Mouse (Mus musculus) right cerebral cortex, postnatal 10 days (tissue): ENCODE measurements around the gene Akr1c12.
"Not testable (repeated sequence)": the region's sequence is repeated elsewhere in the genome, so short reads cannot be mapped to it uniquely, and the experiment has no call there.

Experiments
- DNase-seq, 2 experiments: peaks; one replicate each; pipeline ENCODE4 v3.0.0; 2021; ENCODE audit warnings: low spot score in 2 of 2

Akr1c12 gene

GRCm38 (mm10) chr13:4279284-4279683 is at the start of gene Akr1c12:
Akr1c12 (minus strand) TSS chr13:4279433.
- DNase-seq = no peak

- DNase-seq = no peak
Observed at GRCm38 (mm10) chr13:4318773-4319172, 39.5 kb upstream of the Akr1c12 start.

DNA sequence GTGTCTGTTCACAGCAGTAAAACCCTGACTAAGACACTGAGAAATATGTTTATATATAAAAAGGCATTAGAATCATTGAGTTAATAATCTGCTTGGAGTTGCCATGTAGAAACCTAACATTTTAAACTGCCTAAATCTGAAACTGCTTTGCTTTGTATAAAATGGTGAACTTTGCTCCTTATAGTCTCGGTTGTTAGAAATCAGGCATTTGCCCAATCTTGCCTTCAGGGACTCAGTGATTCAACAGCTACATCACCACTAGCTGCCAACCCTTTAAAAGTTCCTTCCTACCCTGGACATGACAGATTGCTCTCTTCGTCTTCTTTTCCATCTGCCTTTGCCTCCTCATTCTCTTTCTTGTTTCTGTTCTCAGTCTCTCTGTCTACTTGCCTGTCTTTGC is 34.7 kb upstream of the Akr1c12 start:
- DNase-seq = no peak

DNA sequence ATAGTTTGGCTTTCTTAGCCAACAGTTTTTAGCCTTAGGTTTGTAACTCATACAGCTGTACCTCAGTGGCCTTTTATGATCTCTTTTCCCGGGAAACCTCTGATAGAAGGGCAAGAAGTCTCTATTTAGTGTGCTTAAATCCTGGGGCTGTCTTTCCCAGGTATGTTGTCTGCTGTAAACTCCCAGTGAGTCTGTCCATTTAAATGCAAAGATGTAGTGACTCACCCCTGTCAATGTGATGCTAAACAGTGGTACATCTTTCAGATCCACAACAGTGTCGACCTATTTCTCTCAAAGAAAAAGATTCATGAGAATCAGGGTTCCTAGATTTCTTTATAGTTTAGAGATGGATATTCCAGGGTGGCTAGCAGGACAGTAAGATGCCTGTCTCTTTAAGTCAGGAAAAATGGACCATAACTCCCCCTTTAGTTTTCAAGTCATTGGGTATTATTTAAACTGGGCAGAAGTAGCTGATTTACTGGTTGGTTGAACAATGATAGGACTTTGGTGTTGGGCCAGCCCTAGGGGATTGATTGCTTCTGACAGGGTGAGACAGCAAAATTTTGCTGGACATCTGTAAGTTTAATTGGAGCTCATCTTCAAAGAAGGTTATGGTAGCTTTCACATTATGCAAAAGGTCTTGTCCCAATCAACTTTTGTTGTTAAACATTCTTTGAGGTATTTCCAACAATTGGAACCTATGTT is 25.8 kb upstream of the Akr1c12 start:
- no peak for DNase-seq

DNA sequence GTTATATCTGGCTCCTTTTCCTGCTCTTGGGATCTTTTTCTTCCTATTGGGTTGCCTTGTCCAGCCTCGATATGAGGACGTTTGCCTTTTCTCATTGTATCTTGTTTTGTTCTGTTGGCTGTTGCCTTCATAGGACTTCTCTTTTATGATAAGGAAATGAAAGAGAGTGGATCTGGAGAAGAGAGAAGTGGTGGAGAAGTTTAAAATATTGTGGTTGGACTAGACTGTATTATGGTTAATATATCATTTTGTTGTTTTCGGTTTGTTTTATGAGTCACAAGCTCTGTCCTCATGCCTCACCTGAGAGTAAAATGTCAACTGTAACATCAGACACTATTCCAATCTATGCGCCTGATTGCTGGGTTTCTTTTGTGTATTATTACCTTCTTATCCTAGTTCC is 17.8 kb upstream of the Akr1c12 start:
- no peak for DNase-seq

DNA sequence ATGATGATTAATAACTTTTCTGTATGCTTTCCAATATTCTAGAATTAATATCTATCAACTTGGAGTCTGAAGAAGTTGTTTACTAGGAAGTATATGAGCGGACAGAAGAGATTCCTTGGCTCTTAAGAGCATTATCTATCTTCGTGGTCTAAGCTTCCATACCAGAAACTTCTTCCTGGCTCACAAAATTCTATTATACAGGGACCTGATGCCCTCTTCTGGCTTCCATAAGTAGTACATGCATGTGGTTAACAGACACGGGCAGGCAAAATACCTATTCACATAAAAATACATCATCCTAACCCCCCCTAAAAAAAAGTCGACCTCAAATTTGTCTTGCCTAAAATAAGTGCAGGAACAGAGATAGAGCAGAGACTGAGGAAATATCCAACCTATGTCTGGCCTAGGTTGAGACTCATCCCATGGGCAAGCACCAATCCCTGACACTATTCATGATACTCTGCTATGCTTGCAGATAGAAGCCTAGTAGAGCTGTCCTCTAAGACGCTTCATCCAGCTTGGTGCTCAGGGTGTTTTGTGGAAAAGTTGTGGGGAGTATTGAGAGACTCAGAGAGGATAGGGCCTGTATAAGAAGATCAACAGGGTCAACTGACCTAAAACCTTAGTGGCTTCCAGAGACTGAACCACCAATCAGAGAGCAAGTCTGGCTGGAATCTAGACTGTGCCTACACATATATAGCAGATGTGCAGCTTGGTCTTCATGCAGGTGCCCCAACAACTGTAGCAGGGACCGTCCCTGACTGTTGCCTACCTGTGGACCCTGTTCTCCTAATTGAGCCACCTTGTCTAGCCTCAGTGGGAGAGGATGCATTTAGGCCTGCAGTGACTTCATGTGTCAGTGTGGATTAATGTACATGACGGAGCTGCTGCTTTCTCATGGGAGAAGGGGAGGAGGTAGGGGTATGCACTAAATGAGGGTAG is 2.5 kb upstream of the Akr1c12 start:
- DNase-seq = peak; percentile 42 to 60

DNA sequence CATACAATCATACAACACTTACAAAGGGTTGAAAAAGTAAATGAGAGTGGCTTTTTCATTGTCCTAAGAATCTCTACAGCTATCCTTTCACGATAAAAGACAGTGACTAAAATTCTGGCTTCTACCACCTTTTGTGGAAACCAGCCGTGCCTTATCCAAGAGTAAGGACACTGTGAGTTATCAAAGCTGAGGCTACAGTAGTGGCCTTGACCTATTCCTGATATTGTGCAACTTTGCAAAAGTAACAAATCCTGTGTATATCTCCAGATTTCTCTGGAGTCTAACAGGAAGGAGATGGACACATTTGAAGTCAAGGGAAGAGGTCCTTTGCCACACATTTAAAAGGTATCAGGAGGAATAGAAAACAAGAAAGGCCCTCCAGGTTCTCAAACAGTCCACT is 1.7 kb downstream of the Akr1c12 start:
- no peak for DNase-seq

GRCm38 (mm10) chr13:4270860-4271259 is 8.4 kb downstream of the Akr1c12 start:
- no peak for DNase-seq

DNA sequence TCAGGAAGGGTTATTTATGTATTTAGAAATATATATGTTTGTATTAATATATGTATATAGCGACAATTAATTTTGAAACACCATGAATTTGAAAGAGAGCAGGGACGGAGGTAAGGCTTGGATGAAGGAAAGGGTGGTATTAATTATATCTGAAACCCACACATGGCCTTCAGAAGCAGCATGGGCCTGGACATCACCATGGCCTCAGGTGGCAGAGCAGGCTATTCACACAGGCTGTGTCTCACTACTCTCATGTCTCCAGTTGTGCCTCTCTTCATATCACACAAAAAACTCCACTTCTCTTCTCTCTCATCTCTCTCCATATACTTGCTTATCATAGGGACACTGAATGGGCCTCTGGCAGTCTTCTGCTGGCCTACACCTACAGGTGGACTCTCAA is 13.8 kb downstream of the Akr1c12 start:
- not testable (repeated sequence) for DNase-seq

DNA sequence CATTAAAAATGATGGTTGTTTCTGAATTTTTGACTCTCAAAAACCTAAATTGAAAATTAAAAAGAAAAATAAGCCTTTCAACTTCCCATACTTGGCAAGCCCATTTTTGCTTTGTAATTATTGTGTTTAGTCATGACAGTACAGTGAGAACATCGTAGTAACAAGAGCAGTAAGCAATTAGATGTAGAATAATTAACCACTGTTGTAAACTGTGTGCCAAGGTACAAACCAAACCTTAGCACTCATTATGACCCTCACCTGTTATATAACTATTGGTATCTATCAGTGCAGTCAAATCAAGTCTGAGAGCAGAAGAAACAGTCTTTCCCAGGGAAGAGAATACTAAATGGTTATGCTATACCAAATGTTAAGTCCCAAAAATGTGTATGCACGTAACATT is 14.2 kb downstream of the Akr1c12 start:
- no peak for DNase-seq

GRCm38 (mm10) chr13:4264612-4265011 is 14.6 kb downstream of the Akr1c12 start:
- DNase-seq = no peak

DNA sequence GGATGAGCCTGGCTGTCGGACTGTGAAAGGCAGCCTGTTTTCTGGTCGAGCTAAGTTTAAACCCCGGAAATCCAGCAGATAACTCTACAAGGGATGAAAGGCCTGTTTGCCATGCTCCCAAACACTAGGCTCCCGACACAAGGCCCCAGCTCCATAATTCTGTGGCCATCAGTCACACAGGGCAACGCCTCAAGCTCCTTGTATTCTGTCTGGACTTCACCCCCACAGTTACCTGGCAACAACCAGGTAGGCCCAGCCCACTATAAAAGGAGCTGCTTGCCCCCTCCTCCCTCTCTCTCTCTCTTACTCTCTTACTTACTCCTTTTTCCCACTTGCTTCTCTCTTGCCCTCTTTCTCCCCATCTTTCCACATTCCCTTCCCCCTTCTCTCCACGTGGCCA is 21.9 kb downstream of the Akr1c12 start:
- no peak for DNase-seq

GRCm38 (mm10) chr13:4256894-4257293 is 22.3 kb downstream of the Akr1c12 start:
- DNase-seq = not testable (repeated sequence)

GRCm38 (mm10) chr13:4249347-4249746 is 29.9 kb downstream of the Akr1c12 start:
- DNase-seq = no peak

GRCm38 (mm10) chr13:4244861-4245559 is 34.2 kb downstream of the Akr1c12 start:
- peak; percentile 25 for DNase-seq

DNA sequence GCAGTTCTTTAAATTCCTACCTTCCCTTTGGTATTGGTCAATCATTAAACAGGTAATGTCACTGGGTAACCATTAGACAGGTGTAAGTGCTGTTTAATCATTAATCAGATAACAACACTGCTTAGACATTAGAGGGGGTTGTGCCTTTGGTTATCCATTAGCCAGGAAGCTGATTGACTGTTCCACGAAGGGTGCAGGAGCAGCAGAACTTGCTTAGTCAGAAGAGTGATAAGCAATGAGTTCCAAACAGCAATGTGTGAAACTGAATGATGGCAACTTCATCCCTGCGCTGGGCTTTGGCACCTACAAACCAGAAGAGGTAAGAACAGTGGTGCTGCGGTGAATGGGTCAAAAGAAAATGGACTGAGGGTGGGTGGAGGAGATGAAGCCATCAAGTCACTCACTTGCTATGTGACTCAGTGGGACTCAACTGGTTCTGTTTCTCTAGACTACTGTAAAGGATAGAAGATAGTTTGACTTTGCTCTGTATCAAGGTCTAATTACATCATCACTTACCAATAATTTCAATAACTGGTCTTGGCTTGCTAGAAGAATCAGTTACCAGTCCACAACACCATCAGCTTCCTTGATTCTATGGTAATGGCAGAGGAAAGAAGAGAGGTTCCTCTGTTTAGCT is 45.6 kb downstream of the Akr1c12 start:
- DNase-seq = no peak

GRCm38 (mm10) chr13:4233135-4233534 is 46.1 kb downstream of the Akr1c12 start:
- no peak for DNase-seq

DNA sequence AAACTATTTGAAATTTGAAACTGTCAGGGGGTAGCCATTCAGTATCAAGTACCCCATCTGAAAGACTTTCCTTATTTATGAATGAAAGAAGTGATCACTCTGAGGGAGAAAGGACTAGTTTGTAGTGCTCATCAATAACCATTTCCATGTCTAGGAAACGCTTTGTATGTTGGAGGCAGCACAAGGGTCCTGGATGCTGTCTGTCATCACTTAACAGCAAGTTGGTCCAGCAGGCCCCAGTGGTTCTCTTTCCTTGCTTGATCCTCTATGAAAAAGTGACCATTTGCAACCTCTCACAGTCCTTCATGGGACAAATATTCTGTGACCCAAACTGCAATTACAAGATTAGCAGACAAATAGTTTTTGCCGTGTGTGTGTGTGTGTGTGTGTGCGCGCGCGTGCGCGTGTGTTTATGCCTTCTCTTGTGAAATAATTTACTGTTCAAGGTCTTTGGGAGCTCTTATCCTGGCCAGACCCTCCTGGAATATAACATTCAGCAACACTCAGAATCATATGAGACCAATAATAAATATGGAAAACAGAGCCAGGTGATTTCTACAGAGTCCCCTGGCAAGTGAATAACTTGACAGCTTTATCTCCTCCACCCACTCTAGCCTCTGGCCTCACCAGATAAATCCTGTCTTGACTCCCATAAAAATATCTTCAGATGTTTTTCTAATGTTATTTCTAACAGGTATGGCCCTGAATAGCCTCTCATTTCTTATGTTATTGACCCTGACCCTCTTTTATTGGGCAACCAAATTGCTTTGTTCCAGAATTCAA is 48.2 kb downstream of the Akr1c12 start:
- no peak for DNase-seq

- no peak for DNase-seq
Observed at GRCm38 (mm10) chr13:4228441-4228840, 50.8 kb downstream of the Akr1c12 start, which contains the start of gene Akr1c19. Akr1c19 (plus strand) TSS chr13:4228700.
